Mouse (Mus musculus) frontal cortex, postnatal 36 days (tissue): ENCODE measurements around the gene Qsox2.
A peak's percentile ranks its signal among the peaks of the same experiment; 100 is the strongest.

Source experiments
- DNase-seq, 2 experiments: peaks; one replicate each; pipeline ENCODE4 v3.0.0; 2022; ENCODE audit warnings: low spot score in 2 of 2

The Qsox2 gene

DNA sequence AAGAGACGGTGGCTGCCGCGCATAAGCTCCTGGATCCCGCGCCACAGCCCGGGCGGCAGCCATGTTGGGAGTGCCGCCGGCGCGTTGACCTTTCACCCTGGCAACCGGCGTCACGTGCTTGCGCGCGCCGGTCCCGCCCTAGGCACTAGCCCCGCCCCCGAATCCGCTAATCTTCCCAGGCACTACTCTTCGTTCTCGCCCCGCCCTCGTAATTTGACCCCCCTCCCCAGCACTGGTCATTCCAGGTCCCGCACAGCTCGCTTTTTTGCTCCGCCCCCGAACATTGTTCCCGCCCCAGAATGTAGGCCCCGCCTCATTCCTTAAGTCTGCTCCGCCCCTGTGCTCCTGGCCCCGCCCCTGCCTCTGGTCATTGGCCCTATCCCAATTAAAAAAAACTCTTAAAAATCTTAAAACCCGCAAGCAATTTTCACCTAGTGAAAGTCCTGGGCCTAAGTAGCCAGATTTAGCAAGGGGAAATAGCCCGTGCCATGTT is at the start of gene Qsox2:
Gene Qsox2 (minus strand): TSS at position 236 of the 493 bp plus-strand sequence.
- DNase-seq: peak; percentile 76 to 86

DNA sequence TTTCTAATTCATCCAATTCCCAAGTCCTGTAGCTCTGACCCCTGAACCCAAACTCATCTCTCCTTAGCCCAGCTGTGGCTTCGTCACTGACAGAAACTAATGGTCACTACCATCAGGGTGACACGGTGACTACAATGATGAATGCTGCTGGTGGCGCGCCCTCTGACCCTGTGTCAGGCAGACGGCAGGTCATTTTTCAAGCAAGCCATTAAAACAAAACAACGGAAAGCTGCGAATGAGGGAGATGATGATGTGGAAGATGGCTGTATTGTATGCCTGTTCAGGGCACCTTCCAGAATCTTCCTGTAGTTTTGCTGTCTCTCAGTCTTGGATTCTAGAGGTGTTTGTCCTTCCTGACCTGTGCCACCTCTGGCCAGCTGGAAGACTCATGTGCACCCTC is 49.1 kb upstream of the Qsox2 start:
- DNase-seq: no peak

GRCm38 (mm10) chr2:26285804-26286203 is 48.5 kb upstream of the Qsox2 start:
- DNase-seq: no peak

- DNase-seq: no peak
These were observed 43.3 kb upstream of the Qsox2 start for GRCm38 (mm10) chr2:26280594-26280993.

- DNase-seq: no peak
These were observed 42.4 kb upstream of the Qsox2 start for GRCm38 (mm10) chr2:26279712-26280111.

DNA sequence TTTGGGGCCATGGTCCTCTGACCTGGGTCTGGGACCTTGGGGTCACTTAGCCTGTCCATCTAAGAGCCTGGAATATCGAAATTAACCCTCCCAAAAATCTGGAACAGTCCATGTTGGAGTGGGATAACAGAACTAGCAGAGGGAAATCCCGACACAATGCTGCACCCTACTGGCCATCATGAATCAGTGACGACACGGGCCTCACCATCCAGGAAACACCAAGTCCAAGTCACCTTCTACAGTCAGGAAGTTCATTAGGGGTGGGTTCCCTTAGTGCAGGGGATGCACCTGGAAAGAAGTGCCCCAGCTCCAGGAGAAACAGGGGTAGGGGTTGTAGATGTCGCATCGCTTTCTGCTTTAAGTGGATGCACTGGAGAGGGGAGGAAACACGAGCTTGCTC is 36.3 kb upstream of the Qsox2 start:
- DNase-seq: peak; percentile 39 to 70

DNA sequence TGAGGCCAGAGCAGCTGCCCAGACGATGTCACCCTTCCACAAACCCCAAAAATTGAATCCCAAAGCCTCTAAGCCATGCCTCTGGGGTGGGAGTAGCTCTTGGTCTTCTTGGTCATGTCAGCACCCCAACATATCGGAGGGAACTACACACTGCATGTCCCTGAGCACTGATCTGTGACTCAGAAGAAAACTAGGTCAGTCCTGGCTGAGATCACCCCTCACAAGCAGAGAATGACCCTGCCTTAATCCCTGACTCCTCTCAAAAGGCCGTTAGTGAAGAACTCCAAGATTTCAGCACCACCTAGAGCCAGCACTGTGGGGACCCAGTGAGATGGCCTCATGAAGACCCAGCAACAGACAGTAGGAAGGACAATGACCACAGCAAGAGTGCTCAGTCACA is 30.9 kb upstream of the Qsox2 start:
- DNase-seq: no peak

GRCm38 (mm10) chr2:26266066-26266742 is 28.9 kb upstream of the Qsox2 start:
- DNase-seq: no peak

GRCm38 (mm10) chr2:26265095-26265494 is 27.8 kb upstream of the Qsox2 start:
- DNase-seq: no peak

DNA sequence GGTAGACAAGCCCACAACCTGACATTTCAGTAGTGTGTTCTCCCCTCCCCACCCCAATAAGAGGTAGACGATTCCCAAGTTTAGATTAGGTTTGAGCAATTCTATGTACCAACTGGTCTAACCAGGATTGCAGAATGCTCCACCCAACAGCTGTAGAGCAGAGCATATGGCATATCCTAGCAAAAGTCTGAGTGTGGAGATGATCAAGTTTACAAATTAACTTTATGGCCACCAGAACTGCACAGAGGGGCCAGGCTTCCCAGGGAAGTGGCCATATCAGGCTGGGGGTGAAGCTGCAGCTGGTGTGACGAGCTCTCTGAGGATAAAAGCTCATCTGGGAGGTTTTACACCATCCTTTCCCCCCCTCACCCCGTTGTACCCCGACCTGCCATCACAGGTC is 27.3 kb upstream of the Qsox2 start:
- no peak for DNase-seq

- DNase-seq: no peak
These were observed 20.2 kb upstream of the Qsox2 start for GRCm38 (mm10) chr2:26257315-26258096.

- no peak for DNase-seq
These were observed 17.5 kb upstream of the Qsox2 start for GRCm38 (mm10) chr2:26254816-26255215.

DNA sequence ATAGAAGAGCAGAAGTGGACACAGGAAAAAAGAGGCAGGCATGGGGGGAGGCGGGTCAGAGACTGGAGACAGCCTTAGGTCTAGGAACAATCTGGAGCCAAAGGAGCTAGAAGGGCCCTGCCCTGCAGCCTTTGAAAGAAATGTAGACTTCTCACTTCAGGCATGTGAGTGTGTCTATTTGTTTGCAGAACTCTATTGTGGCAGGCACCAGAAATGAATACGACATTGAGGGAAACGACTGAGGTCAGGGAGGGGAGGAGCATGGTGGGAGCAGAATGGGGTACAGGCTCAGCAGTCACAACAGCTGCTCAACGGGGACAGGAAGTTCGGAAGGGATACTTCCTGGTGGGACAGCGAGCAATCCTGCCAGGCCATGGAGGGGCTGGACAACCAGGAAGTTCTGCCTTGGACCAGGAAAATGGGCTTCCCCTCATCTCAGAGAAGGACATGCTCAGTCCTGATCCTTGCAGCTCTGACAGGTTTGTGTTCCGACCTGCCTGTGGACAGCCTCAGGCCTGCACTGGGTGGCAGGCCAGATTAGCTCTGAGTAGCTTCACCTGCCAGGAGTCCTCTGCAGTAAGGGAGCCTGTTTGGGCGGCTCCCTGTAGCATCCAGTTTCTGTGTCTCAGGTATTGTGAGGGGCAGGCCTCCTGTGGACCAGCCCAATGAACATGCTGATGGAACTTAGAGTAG is 15.3 kb upstream of the Qsox2 start:
- DNase-seq: no peak

- no peak for DNase-seq
These were observed 10.2 kb upstream of the Qsox2 start for GRCm38 (mm10) chr2:26247531-26247930.

DNA sequence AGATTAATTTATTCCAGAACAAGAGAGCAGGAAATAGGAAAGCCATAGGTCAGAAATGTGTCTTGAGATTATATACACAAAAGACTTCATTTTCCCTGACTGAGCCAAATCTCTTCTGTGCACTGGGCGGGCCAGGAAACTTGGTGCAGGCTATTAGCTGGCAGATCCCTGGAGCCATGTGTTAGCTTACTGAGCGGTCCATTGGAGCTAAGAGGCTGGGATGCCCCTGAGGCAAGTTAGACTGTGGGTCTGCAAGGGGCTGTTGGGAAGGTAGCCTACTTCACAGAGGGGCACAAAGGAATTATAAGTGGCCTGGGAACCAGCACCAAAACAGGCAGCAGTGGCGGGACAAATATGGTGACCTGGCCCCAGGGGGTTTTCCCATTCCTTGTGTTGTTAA is 3.5 kb upstream of the Qsox2 start:
- no peak for DNase-seq

- no peak for DNase-seq
These were observed 3.0 kb upstream of the Qsox2 start for GRCm38 (mm10) chr2:26240330-26240729.

GRCm38 (mm10) chr2:26236681-26237289 is 540 bp downstream of the Qsox2 start:
- peak in 1 of 2 experiments; percentile 15 for DNase-seq

DNA sequence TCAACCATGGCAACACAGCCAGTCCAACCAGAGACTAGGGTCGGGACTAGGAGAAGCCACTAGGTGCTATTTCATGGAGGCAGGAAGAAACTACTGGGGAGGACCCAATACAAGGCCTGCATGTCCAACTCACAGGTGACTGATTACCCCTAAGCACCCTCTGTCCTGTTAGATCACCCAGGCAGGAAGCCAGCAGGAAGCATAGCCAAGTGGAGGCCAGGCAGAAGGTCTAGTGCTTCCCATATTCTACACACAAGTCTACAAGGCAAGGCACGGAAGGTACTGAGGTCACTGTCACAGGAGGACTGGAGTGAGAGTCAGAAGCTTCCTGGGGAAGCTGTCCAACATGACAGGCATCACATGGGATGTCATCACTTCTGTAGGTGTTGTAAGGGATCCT is 2.6 kb downstream of the Qsox2 start:
- DNase-seq: no peak

DNA sequence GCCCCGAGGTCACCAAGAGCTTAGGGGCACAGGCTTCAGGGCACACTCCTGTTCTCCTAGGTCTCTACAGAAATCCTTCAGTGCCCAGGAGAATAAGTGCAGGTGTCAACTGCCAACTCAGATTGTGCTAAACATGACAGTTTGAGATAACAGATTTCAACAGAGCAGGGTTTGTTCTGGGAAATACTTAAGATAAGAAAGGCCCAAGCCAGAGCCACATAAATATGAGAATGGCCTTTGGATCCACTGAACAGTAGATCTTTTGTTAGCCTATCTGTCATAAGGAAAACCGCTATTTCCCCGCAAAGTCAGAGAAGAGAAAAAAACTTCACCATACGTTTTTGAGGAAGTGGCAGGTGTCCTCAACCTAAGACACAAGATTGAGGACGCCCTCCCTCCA is 3.1 kb downstream of the Qsox2 start:
- DNase-seq: no peak

DNA sequence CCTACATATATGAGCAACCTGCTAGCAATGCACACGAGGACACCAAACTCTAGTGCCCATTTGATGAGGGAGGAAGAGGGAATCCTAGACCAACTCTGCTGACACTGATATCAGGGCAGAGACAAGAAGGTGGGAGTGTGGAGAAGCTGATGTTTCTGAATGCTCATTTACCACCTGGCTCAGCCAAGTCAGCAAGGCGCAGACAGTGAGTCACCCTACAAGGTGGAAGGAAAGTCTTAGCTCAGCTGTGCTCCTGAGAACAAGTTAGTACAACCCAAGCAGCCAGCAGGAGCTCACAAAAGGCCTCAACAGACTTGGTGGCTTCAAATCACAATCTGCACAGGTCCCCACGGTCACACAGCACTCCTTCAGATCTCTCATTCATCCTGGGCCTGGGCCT is 6.0 kb downstream of the Qsox2 start:
- peak in 1 of 2 experiments; percentile 14 for DNase-seq

DNA sequence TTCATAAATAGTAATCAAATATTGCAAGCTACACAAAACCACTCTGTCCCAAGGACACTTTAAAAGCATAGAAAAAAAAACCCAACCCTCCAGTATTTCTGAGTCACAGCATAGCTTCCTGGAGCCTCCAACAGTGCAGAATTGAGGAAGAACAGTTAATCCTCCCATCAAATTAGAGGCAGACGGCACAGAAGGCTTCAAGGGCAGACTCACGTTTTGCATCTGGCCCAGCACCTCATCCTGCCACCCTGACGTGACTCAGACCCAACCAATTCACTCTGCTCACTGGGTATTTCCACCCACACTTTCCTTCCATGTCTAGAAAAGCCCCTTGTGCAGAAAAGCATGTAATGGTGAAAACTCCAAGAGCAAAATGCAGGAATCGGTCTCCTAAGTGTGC is 7.1 kb downstream of the Qsox2 start:
- no peak for DNase-seq

DNA sequence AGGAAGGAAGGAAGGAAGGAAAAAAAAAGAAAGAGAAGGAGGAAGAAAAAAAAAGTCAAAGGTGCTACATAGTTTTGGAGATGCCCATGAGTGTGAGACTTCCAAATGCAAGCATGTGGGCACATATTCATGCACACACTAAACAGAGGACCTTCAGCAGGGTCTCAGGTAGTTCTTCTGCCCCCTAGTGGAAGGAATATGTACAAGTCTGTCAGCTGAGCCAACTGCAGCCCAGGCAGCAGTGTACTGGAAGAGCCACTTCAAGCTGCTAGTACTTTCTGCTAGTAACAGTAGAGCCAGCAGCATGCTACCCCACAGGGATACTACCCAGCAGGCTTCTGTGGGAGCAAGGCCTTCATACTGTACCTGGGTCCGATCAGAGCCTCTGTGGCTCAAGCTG is 9.5 kb downstream of the Qsox2 start:
- peak; percentile 36 to 49 for DNase-seq
